Mouse (Mus musculus) duodenum, adult 2 months (tissue): ENCODE results near the gene Mrgprx1. TPM values are rescaled to one million over a fixed set of nuclear protein-coding genes. Genes with fewer than 3 reads are reported as not detected.

Source experiments
- polyA plus RNA-seq: library from polyadenylated mRNA; depleted of rRNA; stranded (reverse); fragments of >200 nt; gene quantifications from 2 replicates; pipeline ENCODE4 v1.2.3, GENCODE M21; 2012; ENCODE audit warnings: low replicate concordance; rRNA removed

The Mrgprx1 gene
- polyA plus RNA-seq, result not detected in 2 replicates

DNA sequence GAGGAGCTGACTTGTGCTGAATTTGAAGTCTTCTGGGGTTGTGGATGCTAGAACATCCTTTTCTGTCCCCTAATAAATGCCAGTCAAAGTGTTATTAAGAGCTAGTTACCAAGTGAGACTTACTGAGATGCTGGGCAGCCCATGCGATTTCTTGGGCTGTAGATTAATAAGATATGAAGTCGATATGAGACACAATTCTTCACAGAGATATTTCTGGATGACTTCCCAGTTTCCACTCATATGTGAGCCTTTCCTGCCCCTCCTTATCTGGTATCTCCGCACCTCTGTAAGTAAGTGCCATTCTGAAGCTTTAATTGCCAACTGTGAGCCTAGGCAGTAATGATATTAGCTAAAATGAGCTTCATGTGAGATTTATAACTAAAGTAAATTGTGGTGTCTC, at the start of gene Mrgprx1:
Mrgprx1 (minus strand) TSS at position 101 of the 400 bp plus-strand sequence.

DNA sequence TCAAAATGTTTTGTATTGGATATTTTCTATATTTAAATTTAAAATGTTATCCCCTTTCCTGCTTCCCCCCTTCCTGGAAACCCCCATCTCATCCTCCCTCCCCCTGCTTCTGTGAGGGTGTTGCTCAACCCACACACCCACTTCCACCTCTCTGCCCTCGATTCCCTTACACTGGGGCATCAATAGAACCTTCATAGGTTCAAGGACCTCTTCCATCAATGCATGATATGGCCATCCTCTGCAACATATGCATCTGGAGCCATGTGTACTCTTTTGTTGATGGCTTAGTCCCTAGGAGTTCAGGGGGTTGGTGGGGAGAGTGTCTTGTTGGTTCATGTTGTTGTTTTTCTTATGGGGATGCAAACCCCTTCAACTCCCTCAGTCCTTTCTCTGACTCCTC, 45.4 kb downstream of the Mrgprx1 start, which contains the start of gene Mrgpra4:
Mrgpra4 (minus strand) TSS at position 101 of the 400 bp plus-strand sequence.

Other genes with a start within 250 kb of the Mrgprx1 start
- not detected in 2 replicates for gene Mrgpra4, start 45.5 kb downstream of the Mrgprx1 start, polyA plus RNA-seq
- gene Mrgprb5, start 141.4 kb upstream of the Mrgprx1 start, polyA plus RNA-seq, result not detected in 2 replicates
- not detected in 2 replicates for gene Mrgprb4, start 171.7 kb upstream of the Mrgprx1 start, polyA plus RNA-seq